Mouse (Mus musculus): Measurements from ENCODE around the gene Perm1. TPM values are rescaled to one million over a fixed set of nuclear protein-coding genes. Genes with fewer than 3 reads are reported as not detected.

Gene Perm1
- total RNA-seq, 1 experiment = 0.18 TPM

DNA sequence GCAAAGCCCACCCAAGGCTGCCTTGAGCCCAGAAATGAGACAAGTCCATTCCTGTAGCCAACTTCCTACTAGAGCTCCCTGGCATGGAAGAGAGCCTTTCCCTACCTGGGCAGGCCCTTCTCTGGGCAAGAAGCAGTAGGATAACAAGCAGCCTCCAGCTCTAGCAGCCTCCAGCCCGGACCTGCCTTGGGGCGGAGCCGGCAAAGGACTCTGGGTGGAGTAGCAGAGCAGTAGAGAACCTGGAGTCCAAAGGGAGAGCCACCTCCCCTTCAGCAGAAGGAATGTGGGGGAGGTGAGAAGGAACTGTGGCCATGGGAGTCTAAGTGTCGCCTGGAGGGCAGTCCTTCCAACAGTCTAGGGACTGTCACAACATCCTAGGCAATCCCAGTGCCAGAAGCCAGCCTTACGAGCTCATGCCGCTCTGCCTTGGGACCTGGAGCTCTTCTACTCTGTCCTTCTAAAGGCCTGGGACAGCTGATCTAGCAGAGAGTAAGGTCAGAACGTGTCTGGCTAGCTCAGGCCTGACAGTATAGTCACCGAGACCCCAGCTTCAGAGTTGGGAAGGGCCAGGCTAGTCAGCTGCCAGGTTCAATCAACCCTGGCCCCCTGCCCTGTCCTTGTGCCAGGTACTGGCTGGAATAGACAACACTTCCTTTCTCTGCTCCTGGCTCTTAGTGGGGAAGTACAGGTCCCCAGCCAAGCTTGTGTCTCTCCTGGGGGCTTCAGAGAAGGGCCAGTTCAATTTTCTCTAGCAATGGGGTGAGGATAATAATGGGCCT, 23.1 kb upstream of the Perm1 start:
- Histone ChIP-seq H3K4me3 (ENCODE audit: insufficient read depth in 1 of 2, low read depth in 1 of 2, low read length in 2 of 2, poor library complexity in 1 of 2, severe bottlenecking in 1 of 2) (peak overlapping the region; percentile 38 to 44), H3K9ac (ENCODE audit: insufficient read depth, low read depth, low read length, poor library complexity, severe bottlenecking) (peak overlapping the region; percentile 63), H3K36me3 (ENCODE audit: control insufficient read depth, insufficient read depth, low read length, poor library complexity, severe bottlenecking) (peaks cover 35% of the 10 kb centered on the region), H3K9me3 (ENCODE audit: control insufficient read depth, insufficient read depth, low read depth, low read length) (no peaks in the 10 kb centered on the region), H3K4me1 (ENCODE audit: control insufficient read depth in 2 of 2, insufficient read depth in 2 of 2, low read length in 2 of 2, poor library complexity in 1 of 2) (peaks cover 25 to 60% of the 10 kb centered on the region in 2 experiments; a peak in 3 of 4 replicates), H3K27ac (ENCODE audit: insufficient read depth, low read depth, low read length, poor library complexity, severe bottlenecking) (peak overlapping the region; percentile 97)
- in situ Hi-C loops (cut with MboI; ENCODE audit: low sequenced_read_pairs in 2 of 2, unreplicated experiment in 2 of 2) = no loop called here
- TF ChIP-seq MAFK (IDR thresholded peaks at IDR 0.05; ENCODE audit: insufficient read depth, low read depth, low read length) (no peak), CHD2 (IDR thresholded peaks at IDR 0.05; ENCODE audit: low read depth, low read length) (no peak), ZC3H11A (IDR thresholded peaks at IDR 0.05; ENCODE audit: borderline replicate concordance, low read depth, low read length) (no peak), ZNF384 (IDR thresholded peaks at IDR 0.05; ENCODE audit: low read depth, low read length) (no peak), HCFC1 (IDR thresholded peaks at IDR 0.05; ENCODE audit: borderline replicate concordance, insufficient read depth, low read length) (no peak)
- DNase-seq (ENCODE audit: low read depth, low spot score) = no peak

DNA sequence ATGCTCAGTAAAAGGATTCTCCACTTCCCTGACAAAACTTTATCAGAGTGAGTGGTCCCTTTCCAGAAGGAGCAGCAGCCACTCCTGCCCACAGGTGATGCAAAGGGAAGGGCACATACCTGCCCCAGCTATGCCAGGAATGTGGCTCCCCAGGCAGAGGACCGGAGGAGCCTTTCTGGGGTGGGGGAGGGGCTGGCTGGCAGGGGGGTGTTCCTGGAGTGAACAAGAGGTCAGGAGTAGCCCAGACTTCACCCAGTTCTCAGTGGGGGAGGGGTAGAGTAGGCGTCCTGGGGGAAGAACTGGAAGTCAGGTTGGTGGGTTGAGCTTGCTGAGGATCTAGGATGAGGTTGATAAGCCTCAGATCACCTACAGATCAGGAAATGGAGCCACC, 22.5 kb upstream of the Perm1 start:
- peak; percentile 77 for DNase-seq (ENCODE audit: low read depth, low spot score)
- peaks cover 25 to 56% of the 10 kb centered on the region in 2 experiments; a peak in 3 of 4 replicates for H3K4me1 ChIP-seq (ENCODE audit: control insufficient read depth in 2 of 2, insufficient read depth in 2 of 2, low read length in 2 of 2, poor library complexity in 1 of 2)
- peak overlapping the region; percentile 63; the same call in 1 of the 2 replicates for H3K9ac ChIP-seq (ENCODE audit: insufficient read depth, low read depth, low read length, poor library complexity, severe bottlenecking)
- H3K4me3 ChIP-seq (ENCODE audit: insufficient read depth in 1 of 2, low read depth in 1 of 2, low read length in 2 of 2, poor library complexity in 1 of 2, severe bottlenecking in 1 of 2) = peak overlapping the region in 1 of 2 experiments; percentile 44; a peak in 2 of 4 replicates
- in situ Hi-C loops (cut with MboI; ENCODE audit: low sequenced_read_pairs in 2 of 2, unreplicated experiment in 2 of 2) = no loop called here
- H3K36me3 ChIP-seq (ENCODE audit: control insufficient read depth, insufficient read depth, low read length, poor library complexity, severe bottlenecking) = peaks cover 35% of the 10 kb centered on the region
- no peak for TF ChIP-seq HCFC1 (IDR thresholded peaks at IDR 0.05; ENCODE audit: borderline replicate concordance, insufficient read depth, low read length)
- no peak for TF ChIP-seq ZC3H11A (IDR thresholded peaks at IDR 0.05; ENCODE audit: borderline replicate concordance, low read depth, low read length)
- TF ChIP-seq CHD2 (IDR thresholded peaks at IDR 0.05; ENCODE audit: low read depth, low read length) = peak; percentile 60; the same call in 1 of the 2 replicates
- TF ChIP-seq MAFK (IDR thresholded peaks at IDR 0.05; ENCODE audit: insufficient read depth, low read depth, low read length) = no peak
- H3K27ac ChIP-seq (ENCODE audit: insufficient read depth, low read depth, low read length, poor library complexity, severe bottlenecking) = peak overlapping the region; percentile 97
- H3K9me3 ChIP-seq (ENCODE audit: control insufficient read depth, insufficient read depth, low read depth, low read length) = no peaks in the 10 kb centered on the region

DNA sequence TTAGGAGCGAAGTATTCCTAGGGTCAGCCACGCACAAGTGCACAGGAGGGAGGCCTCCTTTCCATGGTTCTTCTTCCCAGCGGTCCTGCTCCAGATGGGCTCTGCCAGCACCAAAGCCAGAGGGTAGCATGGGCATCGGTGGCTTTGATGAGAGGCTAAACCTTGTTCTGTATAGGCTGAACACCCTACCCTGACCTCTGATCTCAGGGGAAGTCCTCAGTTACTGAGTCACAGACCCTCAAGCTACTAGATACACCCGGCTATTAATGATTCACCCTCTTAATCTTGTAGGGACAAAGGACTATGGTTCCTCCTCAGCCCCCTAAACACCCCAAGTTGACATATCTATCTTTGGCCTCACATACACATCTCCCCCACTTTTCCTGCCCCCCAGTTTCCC, 21.8 kb upstream of the Perm1 start:
- DNase-seq (ENCODE audit: low read depth, low spot score) = no peak
- peak overlapping the region; percentile 97; the same call in 1 of the 2 replicates for H3K27ac ChIP-seq (ENCODE audit: insufficient read depth, low read depth, low read length, poor library complexity, severe bottlenecking)
- no peak overlapping the region for H3K4me3 ChIP-seq (ENCODE audit: insufficient read depth in 1 of 2, low read depth in 1 of 2, low read length in 2 of 2, poor library complexity in 1 of 2, severe bottlenecking in 1 of 2)
- no peak overlapping the region for H3K9ac ChIP-seq (ENCODE audit: insufficient read depth, low read depth, low read length, poor library complexity, severe bottlenecking)
- H3K36me3 ChIP-seq (ENCODE audit: control insufficient read depth, insufficient read depth, low read length, poor library complexity, severe bottlenecking) = peaks cover 35% of the 10 kb centered on the region
- H3K9me3 ChIP-seq (ENCODE audit: control insufficient read depth, insufficient read depth, low read depth, low read length) = no peaks in the 10 kb centered on the region
- no peak for TF ChIP-seq MAFK (IDR thresholded peaks at IDR 0.05; ENCODE audit: insufficient read depth, low read depth, low read length)
- no peak for TF ChIP-seq ZC3H11A (IDR thresholded peaks at IDR 0.05; ENCODE audit: borderline replicate concordance, low read depth, low read length)
- TF ChIP-seq HCFC1 (IDR thresholded peaks at IDR 0.05; ENCODE audit: borderline replicate concordance, insufficient read depth, low read length) = no peak
- in situ Hi-C loops (cut with MboI; ENCODE audit: low sequenced_read_pairs in 2 of 2, unreplicated experiment in 2 of 2) = no loop called here
- peaks cover 22 to 58% of the 10 kb centered on the region in 2 experiments; a peak in 3 of 4 replicates for H3K4me1 ChIP-seq (ENCODE audit: control insufficient read depth in 2 of 2, insufficient read depth in 2 of 2, low read length in 2 of 2, poor library complexity in 1 of 2)

DNA sequence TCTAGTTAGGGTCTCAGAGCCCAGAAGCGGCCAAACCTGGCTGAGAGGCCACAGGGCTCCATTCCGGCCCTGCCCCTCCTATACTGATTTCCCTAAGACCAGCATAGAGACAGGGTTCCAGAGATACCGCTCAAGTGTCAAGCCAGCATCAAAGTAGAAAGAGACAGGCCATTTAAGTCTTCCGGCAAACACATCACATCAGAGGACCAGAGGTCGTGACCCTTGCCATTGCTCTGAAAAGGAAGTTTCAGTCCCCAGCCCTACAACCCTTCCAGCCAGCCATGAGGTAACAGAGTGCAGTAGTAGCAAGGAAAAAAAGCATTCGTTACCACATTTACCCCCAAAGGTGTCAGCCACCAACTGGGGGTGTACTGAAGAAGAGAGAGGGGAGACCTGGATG, 21.3 kb upstream of the Perm1 start:
- in situ Hi-C loops (cut with MboI; ENCODE audit: low sequenced_read_pairs in 2 of 2, unreplicated experiment in 2 of 2) = no loop called here
- H3K4me3 ChIP-seq (ENCODE audit: insufficient read depth in 1 of 2, low read depth in 1 of 2, low read length in 2 of 2, poor library complexity in 1 of 2, severe bottlenecking in 1 of 2) = no peak overlapping the region
- H3K9me3 ChIP-seq (ENCODE audit: control insufficient read depth, insufficient read depth, low read depth, low read length) = no peaks in the 10 kb centered on the region
- H3K27ac ChIP-seq (ENCODE audit: insufficient read depth, low read depth, low read length, poor library complexity, severe bottlenecking) = no peak overlapping the region
- H3K36me3 ChIP-seq (ENCODE audit: control insufficient read depth, insufficient read depth, low read length, poor library complexity, severe bottlenecking) = peaks cover 35% of the 10 kb centered on the region
- DNase-seq (ENCODE audit: low read depth, low spot score) = no peak
- TF ChIP-seq CHD2 (IDR thresholded peaks at IDR 0.05; ENCODE audit: low read depth, low read length) (no peak), ZNF384 (IDR thresholded peaks at IDR 0.05; ENCODE audit: low read depth, low read length) (no peak), ZC3H11A (IDR thresholded peaks at IDR 0.05; ENCODE audit: borderline replicate concordance, low read depth, low read length) (no peak), MAFK (IDR thresholded peaks at IDR 0.05; ENCODE audit: insufficient read depth, low read depth, low read length) (no peak), HCFC1 (IDR thresholded peaks at IDR 0.05; ENCODE audit: borderline replicate concordance, insufficient read depth, low read length) (no peak)
- peaks cover 22 to 58% of the 10 kb centered on the region in 2 experiments; a peak in 3 of 4 replicates for H3K4me1 ChIP-seq (ENCODE audit: control insufficient read depth in 2 of 2, insufficient read depth in 2 of 2, low read length in 2 of 2, poor library complexity in 1 of 2)
- no peak overlapping the region for H3K9ac ChIP-seq (ENCODE audit: insufficient read depth, low read depth, low read length, poor library complexity, severe bottlenecking)

All from ES-E14 (cell line).